Mouse (Mus musculus) lung, embryonic 14.5 days (tissue): Measurements from ENCODE around the gene Pnldc1. TPM values are rescaled to one million over a fixed set of nuclear protein-coding genes. Genes with fewer than 3 reads are reported as not detected.

ENCODE experiments used
- ATAC-seq: fragments of 200-750 bp; cut with Nextera tagmentation; 2 replicates; pipeline ENCODE4 v1.8.0; 2017; ENCODE audit warnings: mild to moderate bottlenecking, moderate TSS enrichment, moderate library complexity; ENCODE audit not compliant: insufficient read depth
- DNase-seq: peaks from one replicate; pipeline ENCODE4 v3.0.0-alpha.2; 2015
- H3K27ac ChIP-seq: fragments of 300-500 bp; sonication (generic); 2 replicates; pipeline ENCODE4 v1.5.1; 2014; ENCODE audit warnings: low read depth, mild to moderate bottlenecking, moderate library complexity
- H3K27me3 ChIP-seq: fragments of 300-500 bp; sonication (generic); 2 replicates; pipeline ENCODE4 v1.6.1; 2014; ENCODE audit warnings: low read length, control low read depth; ENCODE audit not compliant: insufficient read depth
- H3K36me3 ChIP-seq: fragments of 300-500 bp; sonication (generic); 2 replicates; pipeline ENCODE4 v1.6.1; 2014; ENCODE audit warnings: control low read depth; ENCODE audit not compliant: insufficient read depth
- H3K4me1 ChIP-seq: fragments of 300-500 bp; sonication (generic); 2 replicates; pipeline ENCODE4 v1.6.1; 2014; ENCODE audit warnings: antibody characterized with exemption, control low read depth; ENCODE audit not compliant: insufficient read depth
- H3K4me2 ChIP-seq: fragments of 300-500 bp; sonication (generic); 2 replicates; pipeline ENCODE4 v1.6.1; 2014; ENCODE audit warnings: mild to moderate bottlenecking
- H3K4me3 ChIP-seq: fragments of 300-500 bp; sonication (generic); 2 replicates; pipeline ENCODE4 v1.5.1; 2014; ENCODE audit warnings: low read depth, low read length
- H3K9ac ChIP-seq: fragments of 300-500 bp; sonication (generic); 2 replicates; pipeline ENCODE4 v1.6.1; 2014
- H3K9me3 ChIP-seq: fragments of 300-500 bp; sonication (generic); 2 replicates; pipeline ENCODE4 v1.6.1; 2016; ENCODE audit warnings: low read depth, low read length, control low read depth
- CTCF ChIP-seq: IDR thresholded peaks from 2 replicates; pipeline ENCODE4 v1.5.1; 2016; ENCODE audit warnings: antibody characterized with exemption, low read depth
- WGBS: fragments of 180-500 bp; shearing (Covaris S2); extraction: QIAGEN DNeasy Blood & Tissue Kit; methylation state at CpG from one replicate; pipeline ENCODE4 v1.1.7; 2014; 5-methylcytosine and 5-hydroxymethylcytosine counted together
- microRNA-seq: library from miRNA; unstranded; fragments of <30 nt; microRNA quantifications from one replicate; pipeline ENCODE4, GENCODE M21; 2016; ENCODE audit warnings: borderline number of aligned reads
- polyA plus RNA-seq: library from polyadenylated mRNA; unstranded; fragments of >200 nt; fragmentation: Nextera tagmentation; extraction: Ambion mirVana; gene quantifications from 2 replicates; pipeline ENCODE4 v1.2.1, GENCODE M21; 2014

Pnldc1 gene
- polyA plus RNA-seq, 1 experiment from 2014 or later, result 1.4 TPM

DNA sequence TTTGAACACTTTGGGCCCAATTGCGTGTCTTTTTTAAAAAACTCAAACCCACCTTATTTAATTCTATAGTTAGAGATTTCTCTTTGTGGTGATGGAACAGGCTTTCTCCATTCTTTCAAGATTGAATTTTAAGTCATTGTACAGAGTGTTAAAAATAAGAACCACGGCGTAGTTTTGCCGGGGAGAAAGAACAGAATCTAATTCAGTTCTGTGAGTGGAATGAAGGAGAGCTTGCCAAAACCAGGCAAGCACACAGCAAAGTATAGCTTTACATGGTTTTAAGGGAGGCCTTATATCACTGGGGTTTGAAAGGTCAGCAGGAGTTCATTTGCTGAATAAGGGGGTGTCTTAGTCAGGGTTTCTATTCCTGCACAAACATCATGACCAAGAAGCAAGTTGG, 65.5 kb downstream of the Pnldc1 start:
- Histone ChIP-seq H3K4me1 (peaks cover 4% of the 10 kb centered on the region; the same call in 1 of the 2 replicates), H3K4me2 (no peak overlapping the region), H3K4me3 (no peak overlapping the region), H3K27ac (no peak overlapping the region), H3K9ac (no peak overlapping the region), H3K36me3 (no peaks in the 10 kb centered on the region), H3K27me3 (no peaks in the 10 kb centered on the region), H3K9me3 (no peaks in the 10 kb centered on the region)
- no peak for DNase-seq
- no peak for ATAC-seq
- WGBS, result 77% methylated on average over 4 of the region's 4 CpGs
- TF ChIP-seq CTCF, result no peak

DNA sequence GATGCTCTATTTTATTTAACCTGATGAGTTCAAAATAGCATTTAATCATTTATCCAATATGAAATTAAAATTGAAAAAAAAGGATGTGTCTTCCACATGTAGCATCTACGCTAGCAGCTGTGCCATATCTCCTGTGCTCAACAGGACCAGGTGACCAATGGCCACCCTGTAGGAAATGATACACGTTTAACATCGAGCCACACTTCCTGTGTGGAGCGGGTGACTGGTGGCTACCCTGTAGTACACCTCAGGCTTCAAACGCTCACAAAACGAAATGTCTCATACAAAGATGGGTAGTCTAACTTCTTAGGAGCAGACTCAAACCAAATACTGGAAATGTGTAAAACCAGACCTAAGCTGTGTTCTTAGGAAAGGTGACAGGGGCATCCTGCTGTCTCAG, 66.2 kb downstream of the Pnldc1 start:
- H3K27me3 ChIP-seq, result no peaks in the 10 kb centered on the region
- no peak for TF ChIP-seq CTCF
- ATAC-seq (no peak), DNase-seq (no peak)
- no peak overlapping the region for H3K4me3 ChIP-seq
- no peak overlapping the region for H3K27ac ChIP-seq
- no peak overlapping the region for H3K9ac ChIP-seq
- H3K4me2 ChIP-seq, result no peak overlapping the region
- H3K4me1 ChIP-seq, result peaks cover 4% of the 10 kb centered on the region; the same call in 1 of the 2 replicates
- no peaks in the 10 kb centered on the region for H3K9me3 ChIP-seq
- WGBS, result 70% methylated on average over 6 of the region's 6 CpGs
- H3K36me3 ChIP-seq, result no peaks in the 10 kb centered on the region

DNA sequence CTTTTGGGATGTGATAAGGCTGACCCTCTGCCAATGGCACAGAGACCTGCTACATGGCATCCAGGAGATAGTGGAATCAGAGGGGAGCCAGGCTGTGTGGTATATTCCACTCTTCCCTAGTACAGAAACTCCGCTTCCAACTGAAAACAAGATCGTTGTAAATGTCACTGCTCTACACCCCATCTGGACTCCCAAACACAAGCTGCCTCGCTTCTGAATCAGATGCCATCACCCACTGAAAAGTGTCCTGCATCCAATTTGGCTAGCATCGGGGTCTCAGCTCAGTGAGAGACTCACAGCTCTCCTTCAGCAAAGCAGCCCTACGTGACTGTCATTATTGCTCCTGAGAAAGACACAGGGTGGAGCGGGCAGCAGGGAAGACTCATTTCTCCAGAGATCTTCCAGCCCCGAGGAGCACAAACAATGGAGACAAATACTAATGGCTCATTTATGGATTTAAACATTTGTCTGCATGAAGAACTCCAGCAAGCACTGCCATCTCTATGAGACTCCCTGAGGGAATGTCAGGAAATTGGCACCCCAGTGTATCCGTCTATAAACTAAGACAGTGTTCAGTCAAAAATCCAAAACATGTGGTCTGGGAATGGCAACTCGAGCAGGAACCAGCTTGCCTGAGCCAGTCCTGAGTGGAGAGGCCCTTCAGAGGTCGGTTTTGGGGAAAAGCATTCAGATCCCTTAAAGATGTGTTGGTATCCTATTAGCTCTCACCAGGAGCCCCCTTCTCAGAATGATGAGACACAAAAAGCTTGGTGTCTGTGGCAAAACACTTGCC, 70.4 kb downstream of the Pnldc1 start:
- no peak overlapping the region for H3K9ac ChIP-seq

More for the DNA sequence above, 70.4 kb downstream of the Pnldc1 start:
- DNase-seq (no peak), ATAC-seq (no peak)
- Histone ChIP-seq H3K27me3 (no peaks in the 10 kb centered on the region), H3K27ac (no peak overlapping the region), H3K4me2 (no peak overlapping the region), H3K9me3 (no peaks in the 10 kb centered on the region), H3K4me1 (peaks cover 4% of the 10 kb centered on the region; the same call in 1 of the 2 replicates), H3K4me3 (no peak overlapping the region), H3K36me3 (no peaks in the 10 kb centered on the region)
- TF ChIP-seq CTCF, result no peak
- WGBS, result 67% methylated on average over 10 of the region's 10 CpGs

Small RNAs within 50 kb of the gene (microRNA-seq; reads per million reads assigned to microRNA genes)
- gene Gm24085, result not detected

Other genes starting within 250 kb of the Pnldc1 start
- 1.2 and 5.1 TPM in 2 replicates for gene Slc22a1, start 234.4 kb downstream of the Pnldc1 start, polyA plus RNA-seq
- 86.6 and 87.0 TPM in 2 replicates for gene Igf2r, start 140.6 kb downstream of the Pnldc1 start, polyA plus RNA-seq
- gene Mas1, start 42.1 kb downstream of the Pnldc1 start, polyA plus RNA-seq, result 0.67 and 0.97 TPM in 2 replicates
- 0.09 TPM in 1 of 2 replicates, not detected in the other for gene Mrgprh, start 34.2 kb downstream of the Pnldc1 start, polyA plus RNA-seq
- 469 and 508 TPM in 2 replicates for gene Tcp1, start 5.5 kb upstream of the Pnldc1 start, polyA plus RNA-seq
- 150 and 151 TPM in 2 replicates for gene Mrpl18, start 6.1 kb upstream of the Pnldc1 start, polyA plus RNA-seq
- gene Acat3, start 30.4 kb upstream of the Pnldc1 start, polyA plus RNA-seq, result 0.67 and 0.69 TPM in 2 replicates
- 93.7 and 98.2 TPM in 2 replicates for gene Acat2, start 50.5 kb upstream of the Pnldc1 start, polyA plus RNA-seq
- gene Wtap, start 83.9 kb upstream of the Pnldc1 start, polyA plus RNA-seq, result 136 TPM in 2 replicates
- 100 and 106 TPM in 2 replicates for gene Sod2, start 96.6 kb upstream of the Pnldc1 start, polyA plus RNA-seq
- gene Gpr31b, start 142.1 kb upstream of the Pnldc1 start, polyA plus RNA-seq, result not detected in 2 replicates
- gene Tcp10b, start 150.9 kb upstream of the Pnldc1 start, polyA plus RNA-seq, result not detected in 2 replicates
- not detected in 2 replicates for gene Unc93a, start 221.6 kb upstream of the Pnldc1 start, polyA plus RNA-seq